Mouse (Mus musculus) forebrain, postnatal 0 days (tissue): ENCODE measurements around the gene Ap5s1. TPM values are rescaled to one million over a fixed set of nuclear protein-coding genes. Genes with fewer than 3 reads are reported as not detected.
A peak's percentile ranks its signal among the peaks of the same experiment; 100 is the strongest.

Source experiments
- ATAC-seq: fragments of 200-750 bp; cut with Nextera tagmentation; 2 replicates; pipeline ENCODE4 v1.8.0; 2017; ENCODE audit warnings: mild to moderate bottlenecking, moderate library complexity
- DNase-seq: peaks from one replicate; pipeline ENCODE4 v3.0.0-alpha.2; 2015
- H3K27ac ChIP-seq: fragments of 300-500 bp; sonication (generic); 2 replicates; pipeline ENCODE4 v1.5.1; 2014; ENCODE audit warnings: low read depth, mild to moderate bottlenecking, antibody characterized with exemption, low read length, moderate library complexity, mixed read lengths
- H3K27me3 ChIP-seq: fragments of 300-500 bp; sonication (generic); 2 replicates; pipeline ENCODE4 v1.6.1; 2014; ENCODE audit warnings: mild to moderate bottlenecking, low read length, mixed read lengths; ENCODE audit not compliant: insufficient read depth
- H3K36me3 ChIP-seq: fragments of 300-500 bp; sonication (generic); 2 replicates; pipeline ENCODE4 v1.6.1; 2014; ENCODE audit warnings: mild to moderate bottlenecking, moderate library complexity; ENCODE audit not compliant: insufficient read depth
- H3K4me1 ChIP-seq: fragments of 300-500 bp; sonication (generic); 2 replicates; pipeline ENCODE4 v1.6.1; 2014; ENCODE audit warnings: antibody characterized with exemption; ENCODE audit not compliant: insufficient read depth
- H3K4me2 ChIP-seq: fragments of 300-500 bp; sonication (generic); 2 replicates; pipeline ENCODE4 v1.6.1; 2014; ENCODE audit warnings: low read depth, mild to moderate bottlenecking, moderate library complexity
- H3K4me3 ChIP-seq: fragments of 300-500 bp; sonication (generic); 2 replicates; pipeline ENCODE4 v1.5.1; 2014; ENCODE audit warnings: low read depth, low read length, mixed read lengths
- H3K9ac ChIP-seq: fragments of 300-500 bp; sonication (generic); 2 replicates; pipeline ENCODE4 v1.6.1; 2014; ENCODE audit warnings: mild to moderate bottlenecking
- H3K9me3 ChIP-seq: fragments of 300-500 bp; sonication (generic); 2 replicates; pipeline ENCODE4 v1.6.1; 2016; ENCODE audit warnings: low read length
- CTCF ChIP-seq: sonication (generic); IDR thresholded peaks from 2 replicates; pipeline ENCODE4 v1.5.1; 2016; ENCODE audit warnings: antibody characterized with exemption, control low read depth, low read depth
- WGBS: fragments of 180-500 bp; shearing (Covaris S2); extraction: QIAGEN DNeasy Blood & Tissue Kit; methylation state at CpG from one replicate; pipeline ENCODE4 v1.1.7; 2014; 5-methylcytosine and 5-hydroxymethylcytosine counted together
- polyA plus RNA-seq: library from polyadenylated mRNA; unstranded; fragments of >200 nt; fragmentation: Nextera tagmentation; extraction: Ambion mirVana; gene quantifications from 2 replicates; pipeline ENCODE4 v1.2.1, GENCODE M21; 2015
- total RNA-seq: library from RNA; depleted of rRNA; stranded (reverse); fragments of >200 nt; gene quantifications from 2 replicates; pipeline ENCODE4 v1.2.3, GENCODE M21; 2014

The Ap5s1 gene
- total and polyA plus RNA-seq, 2 experiments from 2014 or later, result 36.8 to 40.7 TPM

DNA sequence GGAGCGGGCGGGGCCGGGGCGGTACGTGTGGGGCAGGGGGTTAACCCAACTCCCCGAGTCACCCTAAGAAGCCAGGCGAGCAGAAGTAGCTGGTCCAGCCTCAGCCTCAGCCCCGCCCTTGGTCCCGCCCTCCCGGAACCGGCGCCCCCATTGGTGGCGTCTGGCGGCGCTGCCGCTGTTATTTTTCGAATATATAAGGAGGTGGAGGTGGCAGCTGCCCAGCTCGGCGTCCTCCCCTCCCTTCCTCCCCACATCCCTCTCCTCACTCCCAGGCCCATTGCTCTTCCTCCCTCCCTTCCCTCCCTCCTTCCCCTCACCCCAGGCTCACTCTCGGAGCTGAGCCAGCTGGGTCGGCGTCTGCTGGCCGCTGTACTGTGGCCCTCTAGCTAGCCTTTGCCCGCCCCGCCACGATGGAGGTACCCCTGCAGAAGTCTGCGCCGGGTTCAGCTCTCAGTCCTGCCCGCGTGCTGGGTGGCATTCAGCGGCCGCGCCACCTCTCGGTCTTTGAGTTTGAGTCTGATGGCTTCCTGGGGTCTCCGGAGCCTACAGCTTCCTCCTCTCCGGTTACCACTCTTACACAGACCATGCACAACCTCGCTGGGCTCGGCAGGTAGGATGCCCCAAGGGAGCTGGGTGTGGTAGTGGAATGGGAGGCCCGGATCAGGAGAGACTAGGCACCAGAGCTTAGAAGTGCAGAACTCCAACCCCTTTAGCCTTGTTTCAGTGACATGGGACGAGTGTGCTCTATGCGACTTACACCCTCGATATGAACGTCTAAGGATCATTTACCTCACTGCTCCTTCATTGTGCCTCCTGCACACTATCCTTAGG, 19.9 kb upstream of the Ap5s1 start, which contains the start of the genes Cdc25b and Spef1:
Cdc25b (plus strand) TSS at position 179 of the 831 bp plus-strand sequence.
Spef1 (minus strand) TSS at position 512 of the 831 bp plus-strand sequence.
- Histone ChIP-seq H3K27me3 (no peaks in the 10 kb centered on the region), H3K4me1 (0 out of 2 replicates have a peak, but pooled peaks cover 15% of the 10 kb centered on the region), H3K36me3 (no peaks in the 10 kb centered on the region), H3K4me3 (peak within 1 kb of the TSS; percentile 58), H3K27ac (peak within 1 kb of the TSS; percentile 24; the same call in 1 of the 2 replicates), H3K9me3 (no peaks in the 10 kb centered on the region), H3K9ac (peak within 1 kb of the TSS; percentile 78), H3K4me2 (peak within 1 kb of the TSS; percentile 81)
- ATAC-seq (peak; percentile 93), DNase-seq (peak; percentile 84)
- WGBS, result 1% methylated on average over 43 of the region's 43 CpGs
- peak; percentile 45 for TF ChIP-seq CTCF

DNA sequence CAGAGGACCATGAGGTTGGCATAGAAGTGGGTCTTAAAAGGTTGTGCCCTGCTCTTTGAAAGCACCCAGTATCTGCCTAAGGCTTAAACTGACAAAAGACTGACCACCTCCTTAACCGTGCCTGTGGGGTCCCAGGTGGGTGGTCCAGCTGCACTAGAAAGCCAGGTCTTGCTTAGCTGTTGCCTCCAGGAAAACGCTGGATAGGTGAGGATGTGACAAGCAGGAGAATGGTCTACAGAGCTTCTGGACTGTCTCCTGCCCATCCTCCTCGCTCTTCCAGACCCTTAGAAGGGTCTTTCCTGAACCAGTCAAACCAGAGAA, 19.3 kb upstream of the Ap5s1 start:
- Histone ChIP-seq H3K4me2 (peak overlapping the region; percentile 81), H3K9me3 (no peaks in the 10 kb centered on the region), H3K27me3 (no peaks in the 10 kb centered on the region), H3K27ac (no peak overlapping the region), H3K9ac (peak overlapping the region; percentile 78; the same call in 1 of the 2 replicates), H3K36me3 (peaks cover 2% of the 10 kb centered on the region; the same call in 1 of the 2 replicates), H3K4me3 (peak overlapping the region; percentile 58), H3K4me1 (0 out of 2 replicates have a peak, but pooled peaks cover 15% of the 10 kb centered on the region)
- DNase-seq (no peak), ATAC-seq (no peak)
- WGBS, result 19% methylated on average over 3 of the region's 3 CpGs
- TF ChIP-seq CTCF, result no peak

DNA sequence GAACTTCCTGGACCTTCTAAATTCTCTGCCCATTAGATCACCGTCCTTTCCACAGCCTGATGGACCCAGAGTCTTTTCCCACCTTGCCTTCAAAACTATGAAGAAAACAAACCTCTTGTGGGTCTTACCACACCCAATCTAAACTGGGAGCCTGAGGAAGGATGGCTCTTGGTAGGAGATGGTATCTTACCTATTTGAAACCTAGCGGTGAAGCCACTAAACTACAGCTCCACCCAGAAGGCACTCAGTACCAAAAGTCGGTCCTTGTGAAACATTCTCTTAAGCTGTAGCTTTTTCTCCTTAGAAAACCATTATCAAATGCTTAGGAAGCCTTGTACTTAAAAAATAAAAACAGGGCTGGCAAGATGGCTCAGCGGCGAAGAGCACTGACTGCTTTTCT, 18.6 kb upstream of the Ap5s1 start:
- Histone ChIP-seq H3K36me3 (peaks cover 8% of the 10 kb centered on the region), H3K27me3 (no peaks in the 10 kb centered on the region), H3K4me3 (no peak overlapping the region), H3K27ac (no peak overlapping the region), H3K4me2 (no peak overlapping the region), H3K9ac (no peak overlapping the region), H3K4me1 (0 out of 2 replicates have a peak, but pooled peaks cover 15% of the 10 kb centered on the region), H3K9me3 (no peaks in the 10 kb centered on the region)
- ATAC-seq (no peak), DNase-seq (no peak)
- 96% methylated on average over 5 of the region's 5 CpGs for WGBS
- TF ChIP-seq CTCF, result no peak

DNA sequence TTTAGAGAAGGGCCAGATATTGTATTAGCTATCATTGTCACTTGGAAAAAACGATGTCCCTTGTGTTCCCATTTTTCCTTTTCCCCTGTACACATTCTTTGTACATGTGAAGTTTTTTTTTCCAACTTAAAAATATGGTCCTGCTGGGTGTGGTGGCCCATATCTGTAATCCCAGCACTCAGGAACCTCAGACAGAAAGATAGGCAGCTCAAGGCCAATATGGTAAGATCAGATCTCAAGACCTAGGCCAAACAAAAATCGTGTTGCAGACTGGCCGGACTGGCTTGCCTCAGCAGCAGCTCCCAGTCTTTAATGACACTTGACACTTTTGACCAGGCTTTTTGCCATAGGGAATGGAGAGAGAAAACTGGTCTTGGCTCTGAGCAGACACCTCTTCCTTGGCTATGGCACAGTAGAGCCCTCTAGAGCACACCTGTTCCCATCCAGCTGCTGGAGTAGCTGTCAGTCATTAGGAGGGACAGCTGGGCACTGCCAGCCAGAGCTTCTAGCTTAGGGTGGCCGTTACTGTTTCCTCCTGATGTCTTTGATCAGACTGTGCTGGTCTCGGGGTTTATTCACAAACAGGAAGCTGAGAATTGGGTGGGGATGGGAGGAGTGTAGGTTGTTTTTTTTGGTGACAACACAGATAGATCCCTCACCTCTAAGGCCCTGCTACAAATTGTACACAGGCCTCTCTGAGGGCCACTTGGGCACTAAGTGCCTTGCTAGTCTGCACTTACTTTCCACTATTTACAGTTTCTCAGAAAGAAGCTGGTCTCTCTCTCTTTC, 17.2 kb upstream of the Ap5s1 start:
- Histone ChIP-seq H3K4me3 (no peak overlapping the region), H3K27ac (no peak overlapping the region), H3K9ac (no peak overlapping the region), H3K4me1 (0 out of 2 replicates have a peak, but pooled peaks cover 15% of the 10 kb centered on the region), H3K36me3 (peaks cover 19% of the 10 kb centered on the region), H3K27me3 (no peaks in the 10 kb centered on the region), H3K9me3 (no peaks in the 10 kb centered on the region), H3K4me2 (no peak overlapping the region)
- 42% methylated on average over 5 of the region's 5 CpGs for WGBS
- ATAC-seq (no peak), DNase-seq (no peak)
- TF ChIP-seq CTCF, result no peak

DNA sequence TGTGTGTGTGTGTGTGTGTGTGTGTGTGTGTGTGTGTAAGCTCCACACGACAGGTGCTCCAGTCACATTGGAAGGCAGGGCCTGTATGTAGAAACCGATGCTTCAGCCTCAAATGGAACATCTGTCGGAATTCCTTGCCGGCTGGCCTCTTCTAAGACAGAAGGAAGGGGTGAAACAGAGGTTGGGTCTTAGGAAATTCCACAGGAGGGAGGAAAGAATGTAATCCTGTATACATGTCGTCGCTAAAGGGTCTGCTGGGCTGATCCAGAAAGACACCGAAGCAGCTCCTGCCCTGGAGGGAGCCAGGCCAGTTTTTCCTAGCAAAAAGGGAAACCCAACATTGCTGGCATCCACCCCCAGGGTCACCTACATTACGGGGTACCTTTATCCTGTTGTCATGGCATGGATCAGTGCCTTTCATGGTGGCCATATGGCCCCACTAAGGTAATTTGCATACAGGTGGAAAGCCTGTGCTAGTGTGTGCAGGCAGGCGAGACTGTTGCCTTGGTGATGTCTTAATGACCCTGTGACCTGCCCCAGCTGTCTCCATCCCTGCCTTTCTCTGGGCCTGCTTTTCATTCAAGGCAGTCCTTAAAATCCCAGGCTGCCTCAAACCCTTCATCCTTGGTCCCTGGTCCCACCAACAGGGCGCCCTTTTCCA, 16.4 kb upstream of the Ap5s1 start:
- Histone ChIP-seq H3K4me3 (no peak overlapping the region), H3K9me3 (no peaks in the 10 kb centered on the region), H3K27ac (no peak overlapping the region; the same call in 1 of the 2 replicates), H3K4me1 (0 out of 2 replicates have a peak, but pooled peaks cover 15% of the 10 kb centered on the region), H3K36me3 (peaks cover 19% of the 10 kb centered on the region), H3K9ac (no peak overlapping the region), H3K27me3 (no peaks in the 10 kb centered on the region), H3K4me2 (no peak overlapping the region)
- peak; percentile 28; the same call in 1 of the 2 replicates for ATAC-seq
- 17% methylated on average over 10 of the region's 10 CpGs for WGBS
- TF ChIP-seq CTCF, result no peak
- DNase-seq, result peak; percentile 26

DNA sequence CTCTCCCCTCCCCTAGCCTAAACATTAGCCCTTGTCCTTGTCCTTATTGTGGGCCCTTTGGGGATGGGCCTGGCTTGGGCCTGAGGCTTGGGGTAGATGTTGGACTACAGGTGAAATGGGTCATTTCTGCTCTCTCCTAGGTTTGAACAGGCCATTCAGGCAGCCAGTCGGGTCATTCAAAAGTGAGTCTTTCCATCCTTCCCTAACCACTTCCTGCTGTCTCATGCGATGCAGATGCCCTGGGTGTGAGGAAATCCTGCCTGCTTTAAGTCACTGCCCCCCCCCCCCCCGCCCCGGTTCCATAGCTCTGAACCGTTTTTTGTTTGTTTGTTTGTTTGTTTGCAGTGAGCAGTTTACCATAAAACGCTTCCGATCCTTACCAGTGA, 15.9 kb upstream of the Ap5s1 start:
- Histone ChIP-seq H3K4me2 (no peak overlapping the region), H3K27me3 (no peaks in the 10 kb centered on the region), H3K27ac (no peak overlapping the region), H3K4me1 (0 out of 2 replicates have a peak, but pooled peaks cover 15% of the 10 kb centered on the region), H3K36me3 (peaks cover 19% of the 10 kb centered on the region), H3K9me3 (no peaks in the 10 kb centered on the region), H3K4me3 (no peak overlapping the region), H3K9ac (no peak overlapping the region)
- ATAC-seq (no peak), DNase-seq (no peak)
- WGBS, result 62% methylated on average over 7 of the region's 7 CpGs
- TF ChIP-seq CTCF, result no peak
